Comparison of ENCODE assay signal across 21 mouse cellular contexts in the genomic region with DNA sequence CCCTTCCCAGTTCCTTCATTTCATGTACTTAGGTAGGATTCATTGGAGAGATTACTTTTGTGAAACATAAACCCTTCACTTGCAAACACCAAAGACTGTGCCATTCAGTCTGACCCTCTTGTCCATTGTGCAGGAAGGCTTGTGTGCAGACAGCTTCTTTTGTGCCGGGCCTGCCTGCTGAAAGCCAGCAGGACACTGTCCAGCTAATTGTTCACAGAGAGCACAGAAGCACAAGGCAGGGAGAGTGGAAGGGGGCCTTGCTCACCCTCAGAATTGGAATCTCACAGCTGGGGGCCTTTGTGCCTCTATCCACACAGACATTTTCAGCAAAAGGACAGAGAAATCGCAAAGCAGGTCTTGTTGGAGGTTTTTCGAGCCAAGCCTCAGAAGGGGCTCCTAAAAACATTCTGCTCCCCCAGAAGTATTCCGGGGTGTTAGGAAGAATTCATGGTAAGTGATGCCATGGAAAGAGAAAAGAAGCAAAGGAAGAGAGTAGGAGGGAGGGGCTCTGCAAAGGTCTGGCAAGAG. TPM values are rescaled to one million over a fixed set of nuclear protein-coding genes. Genes with fewer than 3 reads are reported as not detected.
DNase-seq lines count a peak whose midpoint lies in the region; ATAC-seq lines count a peak whose summit lies in the region.
"Had no signal": no experiment of that assay in that cellular context is flagged by ENCODE, and none has a peak within 500 bp of the region (broad histone marks: within the 10 kb centered on the region; RNA-seq: fewer than 3 reads in every experiment).

No protein-coding gene starts in this region.

- ATAC-seq in midbrain, embryonic 13.5 days: peak; percentile 24; the same call in 1 of the 2 replicates
- ATAC-seq in kidney, embryonic 14.5 days (ENCODE audit: low FRiP score, low TSS enrichment): no peak
- ATAC-seq: liver, postnatal 0 days had no signal

- H3K9ac ChIP-seq in midbrain, embryonic 13.5 days (replicated peaks): no peak overlapping the region
- no peak overlapping the region for H3K9ac ChIP-seq in kidney, embryonic 14.5 days (ENCODE audit: low read depth, low read length)
- H3K9ac ChIP-seq: embryonic facial prominence, embryonic 13.5 days; heart, embryonic 15.5 days; liver, postnatal 0 days had no signal

- H3K4me3 ChIP-seq in embryonic facial prominence, embryonic 10.5 days: no peak overlapping the region
- H3K4me3 ChIP-seq in midbrain, embryonic 13.5 days (replicated peaks): no peak overlapping the region
- H3K4me3 ChIP-seq in kidney, embryonic 14.5 days (ENCODE audit: low read length): no peak overlapping the region
- H3K4me3 ChIP-seq: embryonic facial prominence, embryonic 13.5 days; heart, embryonic 15.5 days had no signal

- H3K36me3 ChIP-seq in embryonic facial prominence, embryonic 10.5 days (replicated peaks): no peaks in the 10 kb centered on the region
- no peaks in the 10 kb centered on the region for H3K36me3 ChIP-seq in midbrain, embryonic 13.5 days
- H3K36me3 ChIP-seq in kidney, embryonic 14.5 days (ENCODE audit: control insufficient read depth, insufficient read depth, low read length): no peaks in the 10 kb centered on the region
- H3K36me3 ChIP-seq: embryonic facial prominence, embryonic 13.5 days; heart, embryonic 15.5 days had no signal

- DNase-seq in layer of hippocampus, adult 11-12 months (ENCODE audit: low spot score): peak; percentile 27
- DNase-seq in layer of hippocampus, adult 9-10 months (ENCODE audit: low spot score): no peak
- peak; percentile 63 for DNase-seq in embryo, embryonic 10 days (ENCODE audit: low spot score)
- DNase-seq in embryonic facial prominence, embryonic 10.5 days (ENCODE audit: low spot score): peak; percentile 40
- DNase-seq in lung, postnatal 4 days: no peak
- DNase-seq in adrenal gland, adult 2 months: no peak
- DNase-seq: cerebellum, postnatal 10 days; gastrocnemius, postnatal 10 days; heart, adult 18-20 months; kidney, adult 18-20 months; kidney, postnatal 36 days; layer of hippocampus, postnatal 36 days; liver; liver, postnatal 0 days; lung, postnatal 36 days; right cerebral cortex, postnatal 4 days; thymus, postnatal 4 days had no signal

- 41% methylated on average over 4 of the region's 4 CpGs for WGBS in embryonic facial prominence, embryonic 10.5 days
- WGBS in midbrain, embryonic 13.5 days: 6% methylated on average over 4 of the region's 4 CpGs
- 78% methylated on average over 4 of the region's 4 CpGs for WGBS in kidney, embryonic 14.5 days

- H3K27me3 ChIP-seq in embryonic facial prominence, embryonic 10.5 days (replicated peaks; ENCODE audit: low read depth, poor library complexity, severe bottlenecking): peaks cover 25% of the 10 kb centered on the region
- H3K27me3 ChIP-seq in midbrain, embryonic 13.5 days: 0 out of 2 replicates have a peak, but pooled peaks cover 4% of the 10 kb centered on the region
- H3K27me3 ChIP-seq in kidney, embryonic 14.5 days (ENCODE audit: control insufficient read depth, insufficient read depth, low read length): no peaks in the 10 kb centered on the region
- H3K27me3 ChIP-seq: embryonic facial prominence, embryonic 13.5 days; heart, embryonic 15.5 days had no signal

- peak overlapping the region; percentile 10; the same call in 1 of the 2 replicates for H3K27ac ChIP-seq in embryonic facial prominence, embryonic 10.5 days (replicated peaks)
- peak overlapping the region; percentile 62 for H3K27ac ChIP-seq in midbrain, embryonic 13.5 days
- H3K27ac ChIP-seq in kidney, embryonic 14.5 days (ENCODE audit: low read depth, low read length): no peak overlapping the region
- H3K27ac ChIP-seq: embryonic facial prominence, embryonic 13.5 days; heart, embryonic 15.5 days had no signal

- no peaks in the 10 kb centered on the region for H3K9me3 ChIP-seq in embryonic facial prominence, embryonic 10.5 days
- no peaks in the 10 kb centered on the region for H3K9me3 ChIP-seq in midbrain, embryonic 13.5 days
- H3K9me3 ChIP-seq in kidney, embryonic 14.5 days (ENCODE audit: control insufficient read depth, low read length): no peaks in the 10 kb centered on the region
- H3K9me3 ChIP-seq: embryonic facial prominence, embryonic 13.5 days; heart, embryonic 15.5 days had no signal

- H3K4me2 ChIP-seq in midbrain, embryonic 13.5 days (replicated peaks): no peak overlapping the region
- no peak overlapping the region for H3K4me2 ChIP-seq in kidney, embryonic 14.5 days (replicated peaks; ENCODE audit: low read depth, low read length)
- H3K4me2 ChIP-seq: embryonic facial prominence, embryonic 13.5 days; heart, embryonic 15.5 days had no signal

- peaks cover 32% of the 10 kb centered on the region for H3K4me1 ChIP-seq in embryonic facial prominence, embryonic 10.5 days
- peaks cover 30% of the 10 kb centered on the region for H3K4me1 ChIP-seq in midbrain, embryonic 13.5 days (replicated peaks)
- peaks cover 6% of the 10 kb centered on the region for H3K4me1 ChIP-seq in kidney, embryonic 14.5 days (ENCODE audit: control insufficient read depth, insufficient read depth, low read length)

RNA-seq across cellular contexts. Expression of a gene that starts 38.0 kb away (rescaled TPM):
- polyA plus RNA-seq in embryonic facial prominence, embryonic 10.5 days (2016; fragmentation: Nextera tagmentation; extraction: Ambion mirVana): 1.3 and 1.4 TPM in 2 replicates
- 3.3 and 3.4 TPM in 2 replicates for polyA plus RNA-seq in midbrain, embryonic 13.5 days (2015; fragmentation: Nextera tagmentation; extraction: Ambion mirVana)
- 10 to 100 TPM; 61.4 to 91.7 TPM for total RNA-seq in adrenal gland, adult 2 months (2021)
- polyA plus RNA-seq in adrenal gland, adult 2 months (2012; rRNA removed): 26.4 and 50.5 TPM in 2 replicates
- 6.9 and 8.1 TPM in 2 replicates for polyA plus RNA-seq in kidney, embryonic 14.5 days (2014; fragmentation: Nextera tagmentation; extraction: Ambion mirVana)

Comparison
In these comparisons a context has a peak if more than half of its experiments do, and no peak if none do; other contexts are left out.
1. DNase-seq: peak in layer of hippocampus, adult 11-12 months (single experiment), embryo, embryonic 10 days (single experiment) and embryonic facial prominence, embryonic 10.5 days (single experiment); none in layer of hippocampus, adult 9-10 months (single experiment), lung, postnatal 4 days (0 of 2) and adrenal gland, adult 2 months (single experiment).